In the genomic region with DNA sequence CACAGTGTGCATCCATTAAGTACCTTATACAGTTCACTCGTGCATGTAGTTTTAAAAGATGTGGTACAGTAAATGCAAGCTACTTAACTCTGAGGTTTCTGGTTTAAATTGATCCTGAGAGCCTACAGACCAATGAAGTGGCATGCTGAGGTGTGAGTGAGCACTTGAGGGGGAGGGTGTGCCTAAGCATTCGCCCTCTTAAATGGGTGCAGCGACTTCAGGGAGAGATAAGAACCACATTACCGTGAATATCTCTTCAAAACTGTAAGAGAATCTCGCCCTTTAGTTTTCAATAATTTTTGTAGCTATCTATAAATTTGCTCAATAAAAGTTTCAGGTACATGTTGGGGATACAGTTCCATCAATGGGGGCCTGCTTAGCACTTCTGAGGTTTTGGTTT, we compare ENCODE assay signal across 20 mouse cellular contexts. TPM values are rescaled to one million over a fixed set of nuclear protein-coding genes. Genes with fewer than 3 reads are reported as not detected.
"Had no signal": no experiment of that assay in that cellular context is flagged by ENCODE, and none has a peak within 500 bp of the region (broad histone marks: within the 10 kb centered on the region; RNA-seq: fewer than 3 reads in every experiment).

No protein-coding gene starts in this region.

- ATAC-seq: liver, postnatal 0 days; lung, postnatal 0 days; midbrain, embryonic 16.5 days had no signal

- H3K9me3 ChIP-seq: lung, embryonic 15.5 days; midbrain, embryonic 10.5 days; midbrain, embryonic 12.5 days; neural tube, embryonic 13.5 days; neural tube, embryonic 15.5 days; stomach, embryonic 15.5 days had no signal

- H3K27me3 ChIP-seq: lung, embryonic 15.5 days; megakaryocyte, embryonic 14.5 days; midbrain, embryonic 12.5 days; neural tube, embryonic 13.5 days; neural tube, embryonic 15.5 days; stomach, embryonic 15.5 days had no signal

- H3K4me2 ChIP-seq: lung, embryonic 15.5 days; midbrain, embryonic 12.5 days; neural tube, embryonic 13.5 days; neural tube, embryonic 15.5 days; stomach, embryonic 15.5 days had no signal

- H3K27ac ChIP-seq: lung, embryonic 15.5 days; macrophage; midbrain, embryonic 10.5 days; midbrain, embryonic 12.5 days; neural tube, embryonic 13.5 days; neural tube, embryonic 15.5 days; stomach, embryonic 15.5 days; stomach, postnatal 0 days had no signal

- DNase-seq: liver, postnatal 0 days; lung, adult 2 months; lung, postnatal 14 days; lung, postnatal 36 days; midbrain, embryonic 14.5 days; right cerebral cortex, postnatal 14 days; thymus, adult 2 months; thymus, postnatal 36 days had no signal

- H3K4me1 ChIP-seq: lung, embryonic 15.5 days; midbrain, embryonic 10.5 days; midbrain, embryonic 12.5 days; neural tube, embryonic 13.5 days; neural tube, embryonic 15.5 days; stomach, embryonic 15.5 days had no signal

- H3K36me3 ChIP-seq: lung, embryonic 15.5 days; neural tube, embryonic 13.5 days; neural tube, embryonic 15.5 days had no signal

- H3K4me3 ChIP-seq: lung, embryonic 15.5 days; megakaryocyte, embryonic 14.5 days; midbrain, embryonic 10.5 days; midbrain, embryonic 12.5 days; myocyte; neural tube, embryonic 13.5 days; neural tube, embryonic 15.5 days; stomach, embryonic 15.5 days had no signal

- H3K9ac ChIP-seq: liver, postnatal 0 days; lung, embryonic 15.5 days; midbrain, embryonic 12.5 days; neural tube, embryonic 13.5 days; neural tube, embryonic 15.5 days; stomach, embryonic 15.5 days had no signal

RNA-seq across cellular contexts. Expression of a gene that starts 54.5 kb away (rescaled TPM):
- polyA plus RNA-seq: macrophage had no signal
